Mouse (Mus musculus): ENCODE results near the gene Gm10413. TPM values are rescaled to one million over a fixed set of nuclear protein-coding genes. Genes with fewer than 3 reads are reported as not detected.
"Not testable (repeated sequence)": the region's sequence is repeated elsewhere in the genome, so short reads cannot be mapped to it uniquely, and the experiment has no call there.

The Gm10413 gene
- not detected in 2 replicates for polyA plus RNA-seq (2012; ENCODE audit: insufficient read depth, insufficient read length, low replicate concordance, missing spikeins)

DNA sequence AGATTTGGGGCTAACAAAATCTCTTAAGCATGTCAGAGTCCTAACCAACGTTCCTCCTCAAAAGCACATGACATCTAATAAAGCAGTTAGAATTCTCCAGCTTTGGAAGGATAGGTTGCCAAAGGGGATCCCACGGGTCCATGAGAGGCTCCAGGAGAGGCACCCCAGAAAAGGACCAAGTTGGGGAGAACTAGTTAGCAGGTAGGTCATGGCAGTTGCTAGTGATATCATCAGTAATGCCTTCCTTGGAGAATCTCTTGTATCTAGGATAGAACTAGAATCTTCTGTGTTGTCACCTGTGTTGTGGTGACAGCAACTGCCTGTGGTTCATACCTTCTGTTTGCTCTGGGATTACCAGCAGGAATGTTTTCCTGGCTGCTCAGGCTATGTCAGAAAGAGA is at the start of gene Gm10413:
TSS of gene Gm10413 (plus strand) at position 301 of the 400 bp plus-strand sequence.
- H3K4me3 ChIP-seq (ENCODE audit: insufficient read depth, low read depth, low read length); H3K4me1 ChIP-seq (ENCODE audit: control insufficient read depth, insufficient read depth, low read length); H3K27ac ChIP-seq (ENCODE audit: insufficient read depth, low read depth, low read length): not testable (repeated sequence)
- no CpG with 5 or more reads among the region's 2 CpGs for WGBS

DNA sequence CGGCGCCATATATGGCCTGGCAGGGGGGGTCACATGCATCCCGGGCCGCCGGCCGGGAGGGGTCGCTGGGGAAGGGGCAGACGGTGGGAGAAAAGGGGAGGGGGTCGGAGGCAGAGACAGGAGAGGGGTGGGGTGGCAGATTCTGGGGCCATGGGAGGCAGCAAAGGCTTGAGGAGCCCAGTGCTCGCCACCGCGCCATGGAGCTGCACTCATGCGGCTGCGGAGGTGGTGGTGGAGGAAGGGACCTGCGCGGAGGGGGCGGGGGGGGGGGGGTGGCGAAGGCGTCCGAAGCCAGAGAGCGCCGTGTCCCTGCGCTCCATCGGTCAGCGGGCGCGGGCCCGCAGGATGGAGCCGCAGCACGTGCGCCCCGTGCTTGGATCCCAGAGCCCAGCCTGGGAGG is 17.4 kb downstream of the Gm10413 start, which contains the start of gene Gm10409:
TSS of gene Gm10409 (plus strand) at position 301 of the 400 bp plus-strand sequence.
- H3K4me3 ChIP-seq (ENCODE audit: insufficient read depth, low read depth, low read length); H3K27ac ChIP-seq (ENCODE audit: insufficient read depth, low read depth, low read length); H3K4me1 ChIP-seq (ENCODE audit: control insufficient read depth, insufficient read depth, low read length): not testable (repeated sequence)
- no CpG with 5 or more reads among the region's 32 CpGs for WGBS

DNA sequence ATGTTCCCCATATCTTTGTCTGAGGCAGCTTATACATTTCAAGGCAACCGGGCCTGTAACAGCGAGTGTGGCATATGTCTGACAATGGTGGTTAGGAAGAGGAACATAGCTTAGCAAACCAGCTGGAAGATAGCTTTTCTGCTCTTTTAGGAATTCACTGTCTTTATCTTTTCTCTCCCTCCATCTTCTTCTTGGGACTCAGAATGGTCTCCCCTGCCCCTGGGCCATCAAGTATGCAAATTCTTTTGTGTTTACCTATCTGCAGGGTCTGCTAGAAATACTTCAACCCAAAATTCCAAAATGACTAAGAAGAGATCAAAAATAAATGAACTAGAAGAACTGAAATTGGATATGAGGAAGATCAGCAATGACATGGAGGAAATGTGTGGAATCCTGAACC is 32.9 kb downstream of the Gm10413 start, which contains the start of gene Gm3005:
TSS of gene Gm3005 (plus strand) at position 301 of the 400 bp plus-strand sequence.
- H3K4me1 ChIP-seq (ENCODE audit: control insufficient read depth, insufficient read depth, low read length); H3K27ac ChIP-seq (ENCODE audit: insufficient read depth, low read depth, low read length); H3K4me3 ChIP-seq (ENCODE audit: insufficient read depth, low read depth, low read length): not testable (repeated sequence)
- WGBS = no CpG with 5 or more reads among the region's 2 CpGs

DNA sequence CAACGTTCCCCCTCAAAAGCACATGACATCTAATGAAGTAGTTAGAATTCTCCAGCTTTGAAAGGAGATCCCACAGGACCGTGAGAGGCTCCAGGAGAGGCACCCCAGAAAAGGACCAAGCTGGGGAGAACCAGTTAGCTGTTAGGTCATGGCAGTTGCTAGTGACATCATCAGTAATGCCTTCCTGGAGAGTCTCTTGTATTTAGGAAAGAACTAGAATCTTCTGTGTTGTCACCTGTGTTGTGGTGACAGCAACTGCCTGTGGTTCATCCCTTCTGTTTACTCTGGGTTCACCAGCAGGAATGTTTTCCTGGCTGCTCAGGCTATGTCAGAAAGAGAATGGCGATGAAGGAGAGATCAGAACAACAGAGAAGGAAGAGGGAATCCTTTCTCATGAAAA is 54.2 kb downstream of the Gm10413 start, which contains the start of gene Gm10408:
TSS of gene Gm10408 (plus strand) at position 301 of the 400 bp plus-strand sequence.
- not testable (repeated sequence) for H3K27ac ChIP-seq (ENCODE audit: insufficient read depth, low read depth, low read length); H3K4me3 ChIP-seq (ENCODE audit: insufficient read depth, low read depth, low read length); H3K4me1 ChIP-seq (ENCODE audit: control insufficient read depth, insufficient read depth, low read length)
- WGBS = no CpG with 5 or more reads among the region's 3 CpGs

Other genes with a start within 250 kb of the Gm10413 start
- gene Gm5795, start 206.8 kb upstream of the Gm10413 start, polyA plus RNA-seq (2012; ENCODE audit: insufficient read depth, insufficient read length, low replicate concordance, missing spikeins) = not detected in 2 replicates
- not detected in 2 replicates for gene D830030K20Rik, start 186.6 kb upstream of the Gm10413 start, polyA plus RNA-seq (2012; ENCODE audit: insufficient read depth, insufficient read length, low replicate concordance, missing spikeins)
- not detected in 2 replicates for gene Gm2956, start 62.5 kb upstream of the Gm10413 start, polyA plus RNA-seq (2012; ENCODE audit: insufficient read depth, insufficient read length, low replicate concordance, missing spikeins)
- not detected in 2 replicates for gene Gm10409, start 17.5 kb downstream of the Gm10413 start, polyA plus RNA-seq (2012; ENCODE audit: insufficient read depth, insufficient read length, low replicate concordance, missing spikeins)
- not detected in 2 replicates for gene Gm3005, start 33.0 kb downstream of the Gm10413 start, polyA plus RNA-seq (2012; ENCODE audit: insufficient read depth, insufficient read length, low replicate concordance, missing spikeins)
- gene Gm10408, start 54.3 kb downstream of the Gm10413 start, polyA plus RNA-seq (2012; ENCODE audit: insufficient read depth, insufficient read length, low replicate concordance, missing spikeins) = not detected in 2 replicates
- not detected in 2 replicates for gene Gm3012, start 239.4 kb downstream of the Gm10413 start, polyA plus RNA-seq (2012; ENCODE audit: insufficient read depth, insufficient read length, low replicate concordance, missing spikeins)